Mouse (Mus musculus) gastrocnemius, adult 18-20 months (tissue): Measurements from ENCODE around the gene Sema6c. TPM values are rescaled to one million over a fixed set of nuclear protein-coding genes. Genes with fewer than 3 reads are reported as not detected.

ENCODE experiments used
- DNase-seq: peaks from one replicate; pipeline ENCODE4 v3.0.0; 2021; ENCODE audit warnings: low spot score
- total RNA-seq, 2 experiments: library from RNA; stranded (reverse); gene quantifications; 2 replicates each; pipeline ENCODE4 v1.2.3; 2021

The Sema6c gene
- total RNA-seq, 2 experiments from 2014 or later, result 75.9 to 111 TPM

- DNase-seq, result no peak
Measured at GRCm38 (mm10) chr3:95141952-95142616, 18.2 kb upstream of the Sema6c start, which contains the start of gene Tnfaip8l2. Tnfaip8l2 (minus strand) TSS chr3:95142360.

GRCm38 (mm10) chr3:95142617-95143011 lies 17.6 kb upstream of the Sema6c start:
- peak; percentile 93 for DNase-seq

DNA sequence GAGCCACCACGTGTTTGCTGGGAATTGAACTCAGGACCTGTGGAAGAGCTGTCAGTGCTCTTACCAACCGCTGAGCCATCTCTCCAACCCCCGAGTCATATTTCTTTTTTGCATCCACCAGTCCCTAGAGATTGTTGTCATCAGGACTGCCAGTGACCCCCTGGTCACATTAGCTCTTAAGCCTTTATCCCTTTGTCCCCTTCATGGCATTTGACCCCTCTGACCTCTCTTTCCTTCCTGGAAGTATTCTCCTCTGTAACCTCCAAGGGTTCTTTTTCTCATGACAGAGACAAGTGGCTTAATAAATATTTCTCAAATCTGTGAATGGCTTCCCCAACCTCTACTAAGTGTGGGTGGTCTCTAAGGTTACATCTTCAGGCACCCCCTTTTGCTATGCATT lies 12.3 kb upstream of the Sema6c start:
- DNase-seq, result no peak

DNA sequence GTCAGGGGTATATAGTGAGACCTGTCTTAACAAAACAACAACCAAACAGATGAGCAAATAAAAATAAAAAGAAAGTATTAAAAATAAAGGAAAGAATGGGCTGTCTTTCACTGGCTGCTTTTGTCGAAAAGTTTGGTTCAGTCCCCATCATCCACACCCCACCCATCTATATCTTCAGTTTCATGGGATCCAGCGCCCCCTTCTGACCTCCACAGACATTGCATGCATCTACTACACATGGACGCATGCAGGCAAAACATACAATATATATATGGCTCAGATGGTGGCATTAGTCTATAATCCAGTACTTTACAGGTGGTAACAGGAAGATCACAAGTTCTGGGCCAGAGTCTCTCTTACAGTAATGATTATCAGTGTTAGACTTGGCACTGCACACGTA lies 6.4 kb upstream of the Sema6c start:
- DNase-seq, result peak; percentile 59

GRCm38 (mm10) chr3:95159511-95159986 lies 708 bp upstream of the Sema6c start:
- no peak for DNase-seq

DNA sequence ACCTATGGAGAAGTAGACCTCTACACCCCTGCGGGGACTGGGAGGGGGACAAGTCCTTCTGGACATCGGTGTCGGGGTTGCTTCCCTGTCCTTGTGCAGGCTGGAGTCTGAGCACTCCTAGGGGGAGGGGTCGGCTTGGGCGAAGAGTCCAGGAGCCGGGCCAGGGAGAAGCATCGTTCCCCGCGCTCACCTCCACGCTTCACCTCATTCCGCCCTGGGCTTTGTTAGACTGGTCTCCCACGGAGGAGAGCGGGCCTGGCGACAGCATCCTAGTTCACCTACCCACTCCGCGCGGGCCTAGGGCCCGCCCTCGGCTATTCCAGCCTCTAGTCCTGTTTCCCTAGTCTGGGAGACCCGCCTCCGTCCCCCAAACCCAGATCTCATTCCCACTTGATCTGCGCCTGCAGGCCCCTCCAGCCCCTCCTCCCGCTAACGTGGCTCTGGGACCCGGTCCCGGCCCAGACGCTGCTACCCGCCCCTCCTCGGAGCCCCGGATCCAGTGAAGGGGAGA lies 839 bp downstream of the Sema6c start:
- DNase-seq, result no peak

GRCm38 (mm10) chr3:95161618-95162344 lies 1.5 kb downstream of the Sema6c start:
- DNase-seq, result no peak

DNA sequence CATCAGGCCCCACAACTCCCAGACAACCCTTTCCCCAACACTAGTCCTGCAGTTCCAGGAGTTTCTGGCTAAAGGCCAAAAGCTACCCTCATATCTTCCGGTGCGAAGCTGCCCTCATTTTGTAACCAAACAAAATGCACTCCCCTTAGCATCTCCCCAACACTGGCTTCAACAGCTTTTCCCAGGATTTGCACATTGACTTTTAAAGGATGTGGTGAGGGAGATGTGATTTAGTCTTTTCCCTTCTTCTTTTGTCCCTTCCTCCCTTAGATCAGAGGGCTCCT lies 2.0 kb downstream of the Sema6c start:
- DNase-seq, result no peak

DNA sequence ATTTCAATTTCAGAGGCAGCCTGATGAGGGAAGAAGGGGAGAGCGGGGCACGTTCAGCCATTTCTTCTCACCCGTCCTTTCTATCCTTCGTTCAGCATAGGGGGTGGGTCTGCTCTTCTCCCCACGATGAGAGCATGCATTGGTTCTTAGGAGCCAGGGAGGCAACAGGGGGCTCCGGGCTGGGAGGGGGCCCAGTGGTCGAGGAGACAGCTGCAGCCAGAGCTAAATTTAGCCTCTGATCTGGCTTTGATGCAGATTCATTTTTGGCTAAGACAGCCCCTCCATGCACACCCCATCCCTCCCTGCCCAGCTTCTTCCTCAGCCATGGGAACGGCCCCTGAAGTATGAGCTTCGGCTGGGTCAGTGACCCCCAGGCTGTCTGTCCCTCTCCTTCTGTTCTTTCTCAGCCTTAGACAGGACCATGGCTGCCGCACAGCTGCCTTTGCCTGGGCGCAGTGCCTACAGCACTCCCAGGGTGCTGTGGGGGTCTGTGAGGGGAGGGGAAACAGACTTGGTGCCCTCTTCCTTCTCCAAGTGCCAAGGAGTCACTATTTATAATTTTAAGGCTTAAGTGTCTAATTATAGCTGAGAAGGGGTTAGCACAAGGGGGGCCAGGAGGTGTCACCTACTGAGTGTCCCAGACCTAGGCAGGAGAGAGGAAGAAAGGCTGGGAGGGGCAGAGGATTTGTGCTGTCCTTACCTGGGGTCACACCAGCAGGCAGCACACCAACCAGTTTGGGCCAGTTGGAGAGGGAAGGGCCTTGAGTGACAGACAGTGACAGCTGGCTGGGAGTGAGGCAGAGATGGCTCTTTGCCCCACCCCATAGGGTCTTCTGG lies 3.4 kb downstream of the Sema6c start:
- peak; percentile 88 for DNase-seq

GRCm38 (mm10) chr3:95164256-95164550 lies 3.9 kb downstream of the Sema6c start:
- no peak for DNase-seq

- DNase-seq, result no peak
Measured at GRCm38 (mm10) chr3:95164840-95165239, 4.6 kb downstream of the Sema6c start.

DNA sequence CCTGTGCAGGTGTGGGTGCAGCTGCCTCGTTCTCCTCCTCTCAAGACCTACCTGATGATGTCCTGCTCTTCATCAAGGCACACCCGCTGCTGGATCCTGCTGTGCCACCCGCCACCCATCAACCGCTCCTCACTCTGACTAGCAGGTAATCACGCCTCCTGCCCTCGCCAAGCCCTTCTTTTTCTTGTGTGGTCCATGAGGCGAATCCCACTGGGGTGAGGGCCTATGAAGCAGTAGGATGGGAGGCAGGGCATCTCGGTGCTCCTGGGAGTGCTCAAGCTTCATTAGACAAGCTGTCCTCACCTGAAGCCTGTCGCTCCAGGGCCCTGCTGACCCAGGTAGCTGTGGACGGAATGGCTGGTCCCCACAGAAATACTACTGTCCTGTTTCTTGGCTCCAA lies 9.7 kb downstream of the Sema6c start:
- DNase-seq, result no peak

GRCm38 (mm10) chr3:95171105-95171504 lies 10.8 kb downstream of the Sema6c start:
- no peak for DNase-seq

DNA sequence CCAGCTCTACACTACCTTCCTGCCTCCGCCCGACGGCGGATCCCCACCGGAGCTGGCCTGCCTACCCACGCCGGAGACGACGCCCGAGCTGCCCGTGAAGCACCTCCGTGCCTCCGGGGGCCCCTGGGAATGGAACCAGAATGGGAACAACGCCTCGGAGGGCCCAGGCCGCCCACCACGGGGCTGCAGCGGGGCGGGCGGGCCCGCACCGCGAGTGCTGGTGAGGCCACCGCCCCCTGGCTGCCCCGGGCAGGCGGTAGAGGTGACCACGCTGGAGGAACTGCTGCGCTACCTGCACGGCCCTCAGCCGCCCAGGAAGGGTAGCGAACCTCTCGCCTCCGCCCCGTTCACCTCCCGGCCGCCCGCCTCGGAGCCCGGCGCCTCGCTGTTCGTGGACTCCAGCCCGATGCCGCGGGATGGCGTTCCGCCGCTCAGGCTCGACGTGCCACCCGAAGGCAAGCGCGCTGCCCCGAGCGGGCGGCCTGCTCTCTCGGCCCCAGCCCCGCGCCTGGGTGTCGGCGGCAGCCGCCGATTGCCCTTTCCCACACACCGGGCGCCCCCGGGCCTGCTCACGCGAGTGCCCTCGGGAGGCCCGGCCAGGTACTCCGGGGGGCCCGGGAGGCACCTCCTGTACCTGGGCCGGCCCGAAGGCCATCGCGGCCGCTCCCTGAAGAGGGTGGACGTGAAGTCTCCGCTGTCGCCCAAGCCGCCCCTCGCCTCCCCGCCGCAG lies 12.4 kb downstream of the Sema6c start:
- no peak for DNase-seq

DNA sequence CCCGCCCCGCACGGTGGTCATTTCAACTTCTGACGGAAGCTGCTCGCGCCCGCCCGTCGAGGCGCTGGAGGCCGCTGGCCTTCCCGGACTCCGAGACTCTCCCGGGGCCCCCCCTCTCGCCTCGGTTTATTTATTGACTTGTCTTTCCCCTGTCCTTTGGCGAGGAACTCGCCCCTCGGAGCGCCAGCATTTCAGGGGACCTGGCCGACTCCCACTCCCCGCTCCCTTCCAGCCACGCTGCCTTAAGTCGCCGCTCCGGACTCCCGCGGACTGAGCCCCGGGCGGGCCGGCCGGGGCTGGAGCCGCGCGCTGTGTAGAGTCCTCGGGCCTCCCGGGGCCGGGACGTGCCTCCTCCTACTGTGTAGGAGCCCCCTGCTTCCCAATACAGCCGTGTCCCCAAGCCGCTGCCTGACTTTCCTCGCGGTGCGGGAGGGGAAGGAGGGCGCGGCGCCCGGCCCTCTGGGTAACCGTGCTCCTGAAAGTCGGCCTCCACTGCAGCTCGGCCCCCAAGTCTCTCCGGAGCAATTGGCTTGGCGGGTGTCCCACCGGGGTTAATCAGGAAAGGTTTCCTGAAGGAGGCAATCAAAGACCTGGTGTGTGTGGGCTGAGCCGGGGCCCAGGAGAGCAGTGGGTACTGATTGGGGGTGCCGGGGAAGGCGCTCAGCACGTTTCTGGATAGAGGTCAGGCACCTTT lies 13.1 kb downstream of the Sema6c start:
- DNase-seq, result no peak

DNA sequence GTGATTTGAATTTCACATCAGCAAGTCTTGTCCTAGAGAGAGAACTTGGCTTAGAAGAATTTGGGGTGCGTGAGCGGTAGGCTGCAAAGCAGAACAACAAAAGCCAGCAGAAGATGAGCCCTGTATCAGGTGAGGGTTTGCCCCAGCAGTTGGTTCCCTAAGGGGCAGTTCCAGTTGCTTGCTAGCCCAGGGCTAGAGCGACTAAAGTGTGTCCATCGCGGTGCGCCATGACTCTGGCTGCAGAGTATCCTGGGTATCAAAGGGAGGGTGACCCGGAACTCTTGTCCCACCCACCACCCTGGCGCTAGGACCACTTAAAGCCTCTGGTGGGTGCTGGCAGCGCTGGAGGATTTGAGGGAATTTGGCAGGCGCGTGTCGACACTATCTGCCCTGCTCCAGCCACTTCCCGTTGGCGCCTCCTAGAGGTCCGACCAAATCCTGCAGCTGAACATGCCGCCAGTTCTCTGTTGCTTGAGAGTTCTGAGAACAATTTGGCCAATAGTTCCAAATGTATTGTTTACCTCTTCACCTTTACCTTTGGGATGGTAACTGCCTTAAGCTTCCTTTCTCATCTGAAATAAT lies 13.8 kb downstream of the Sema6c start:
- peak; percentile 89 for DNase-seq

- DNase-seq, result no peak
Measured at GRCm38 (mm10) chr3:95176500-95176899, 16.2 kb downstream of the Sema6c start.

- no peak for DNase-seq
Measured at GRCm38 (mm10) chr3:95177583-95177982, 17.3 kb downstream of the Sema6c start.

DNA sequence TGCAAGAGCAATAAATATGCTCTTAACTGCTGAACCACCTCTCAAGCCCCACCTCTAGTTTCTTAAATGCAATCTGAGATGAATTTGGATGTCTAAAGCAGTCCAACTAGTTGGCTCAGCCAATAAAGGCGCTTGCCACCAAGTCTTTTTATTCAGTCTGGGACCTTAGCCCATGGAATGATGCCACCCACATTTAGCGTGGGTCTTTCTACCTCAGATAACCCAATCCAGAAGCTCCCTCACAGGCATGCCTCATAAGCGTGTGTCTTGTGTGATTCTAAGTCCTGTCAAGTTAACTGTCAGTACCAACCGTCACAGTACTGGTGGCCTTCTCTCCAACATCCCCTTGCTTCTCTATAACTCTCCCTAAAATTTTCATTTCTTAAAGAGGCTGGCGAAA lies 18.7 kb downstream of the Sema6c start:
- DNase-seq, result no peak

GRCm38 (mm10) chr3:95179890-95180289 lies 19.6 kb downstream of the Sema6c start:
- no peak for DNase-seq

DNA sequence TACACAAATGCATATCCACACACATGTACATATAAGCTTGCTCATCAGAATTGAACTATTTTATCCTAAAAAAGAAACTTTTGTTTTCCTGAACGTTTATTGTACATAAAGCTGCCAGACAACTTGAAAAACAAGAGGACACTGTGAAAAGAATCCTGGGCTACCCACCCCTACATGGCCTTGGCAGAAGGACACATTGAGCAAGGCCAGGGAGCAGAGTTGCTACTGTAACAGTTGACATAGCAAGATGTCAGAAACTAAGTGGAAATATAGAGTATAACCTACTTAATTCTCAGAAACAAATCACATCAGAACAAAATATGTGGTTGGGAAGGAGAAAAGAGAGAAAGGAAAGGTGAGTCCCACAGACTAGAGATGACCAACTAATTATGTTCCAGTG lies 21.6 kb downstream of the Sema6c start:
- no peak for DNase-seq
